Mouse (Mus musculus) cerebellum, postnatal 36 days (tissue): ENCODE data around the gene Ugdh.

Source experiments
- DNase-seq, 2 experiments: peaks; one replicate each; pipeline ENCODE4 v3.0.0; 2021 to 2022; ENCODE audit warnings: mixed read lengths in 2 of 2

Ugdh gene

DNA sequence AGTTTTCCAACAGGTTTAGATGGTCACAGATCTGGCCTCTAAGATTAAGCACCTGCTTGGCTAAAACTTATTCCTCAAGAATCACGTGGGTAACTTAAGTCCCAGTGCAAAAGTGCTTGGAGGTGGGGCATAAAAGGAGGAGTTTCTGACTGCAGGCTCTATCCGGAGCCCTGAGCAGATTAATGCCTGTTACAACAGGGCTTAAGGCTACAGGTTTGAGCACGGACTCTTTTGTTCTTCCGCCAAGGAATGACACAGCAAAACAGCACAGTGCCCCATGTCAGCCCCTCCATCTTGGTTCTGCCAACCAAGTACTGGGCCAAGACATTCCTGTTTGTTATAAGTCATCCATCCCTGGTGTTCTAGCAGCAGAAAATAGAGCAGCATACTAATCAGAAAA lies 7.4 kb downstream of the Ugdh start:
- no peak for DNase-seq

DNA sequence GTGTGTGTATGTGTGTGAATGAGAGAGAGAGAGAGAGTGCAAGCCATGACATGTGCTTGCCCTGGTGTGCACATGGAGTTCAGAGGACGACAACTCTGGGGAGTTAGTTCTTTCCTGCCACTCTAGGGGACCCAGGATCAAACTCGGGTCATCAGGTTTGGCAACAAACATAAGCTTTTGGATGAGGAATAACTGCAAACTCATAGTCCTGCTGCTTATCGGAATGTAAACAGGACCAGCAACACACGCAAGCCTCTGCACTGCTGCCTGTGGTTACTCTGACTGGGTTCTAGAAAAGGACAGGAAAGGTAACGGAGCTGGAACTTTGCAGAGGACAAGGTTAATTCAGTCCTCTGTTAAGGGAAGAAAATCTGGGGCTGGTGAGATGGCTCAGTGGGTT lies 10.5 kb downstream of the Ugdh start:
- DNase-seq, result no peak

DNA sequence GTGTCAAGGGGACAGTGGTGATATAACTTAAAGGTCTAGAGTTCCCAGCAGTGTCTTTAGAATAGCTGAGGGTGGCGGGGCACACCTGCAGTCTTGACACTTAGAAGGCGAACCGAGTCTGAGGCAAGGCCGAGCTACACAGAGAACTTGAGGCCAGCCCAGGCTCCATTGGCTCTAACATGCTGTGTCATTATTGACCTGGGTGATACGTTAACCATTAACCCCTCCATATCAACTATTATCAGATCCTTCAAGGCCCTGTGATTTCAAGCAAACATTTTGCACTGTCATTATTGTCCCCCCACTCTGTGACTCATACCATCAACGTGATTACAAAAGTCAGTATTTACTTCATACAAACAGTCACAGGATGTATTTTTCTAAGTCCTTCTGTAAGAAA lies 11.5 kb downstream of the Ugdh start:
- no peak for DNase-seq

DNA sequence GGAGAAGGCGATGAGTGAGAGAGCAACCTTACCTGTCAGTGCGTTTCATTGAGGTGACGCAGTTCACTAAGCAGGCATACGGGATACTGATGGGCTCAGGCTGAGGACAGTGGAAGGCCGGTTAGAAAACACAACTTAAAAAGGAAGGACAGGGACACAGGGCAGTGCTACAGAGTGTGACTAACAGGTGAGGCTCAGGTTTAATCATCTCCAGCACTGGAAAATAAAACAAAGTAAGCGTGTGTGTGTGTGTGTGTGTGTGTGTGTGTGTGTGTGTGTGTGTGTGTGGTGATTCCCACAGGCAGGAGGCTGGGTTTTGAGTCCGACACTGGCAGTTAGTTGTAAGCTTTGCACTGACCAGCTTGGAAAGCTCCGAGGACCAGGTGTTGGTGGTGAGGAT lies 12.9 kb downstream of the Ugdh start:
- DNase-seq, result no peak

DNA sequence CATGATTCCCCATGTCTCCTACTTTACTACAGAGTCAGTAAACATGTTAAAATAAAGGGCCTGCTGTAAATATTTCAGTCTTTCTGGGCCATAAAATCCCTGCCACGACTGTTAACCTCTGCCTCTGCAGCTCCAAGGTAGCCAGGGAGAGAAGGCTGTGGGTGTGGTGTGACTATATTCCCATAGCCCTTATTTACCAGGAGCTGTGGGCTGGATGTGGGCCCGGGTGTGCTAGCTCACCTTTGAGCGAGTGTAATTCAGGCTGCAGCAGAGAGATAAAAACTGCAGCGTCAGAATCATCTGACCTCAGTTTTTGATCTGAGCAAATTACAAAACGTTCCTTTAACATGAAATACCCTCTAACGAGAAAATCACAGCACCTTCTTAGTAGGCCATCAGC lies 14.9 kb downstream of the Ugdh start:
- DNase-seq, result no peak

DNA sequence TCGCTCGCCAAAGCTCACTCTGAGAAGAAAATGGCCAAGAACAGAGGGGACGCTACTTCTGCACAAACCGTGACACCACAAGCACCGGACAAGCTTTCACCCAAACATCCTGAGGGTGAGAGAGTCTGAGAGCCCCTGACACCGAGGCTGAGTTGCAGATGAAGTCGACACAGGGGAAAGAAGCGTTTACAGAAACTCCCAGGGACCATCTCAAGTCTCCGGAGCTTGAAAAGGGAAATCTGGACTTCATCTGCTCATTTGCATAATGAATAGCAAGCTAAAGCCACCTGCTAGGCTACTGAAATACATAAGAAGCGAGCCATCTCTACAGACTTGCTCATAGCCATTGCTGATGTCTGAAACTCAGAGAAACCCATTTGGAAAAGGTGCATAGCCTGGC lies 16.6 kb downstream of the Ugdh start:
- no peak for DNase-seq

DNA sequence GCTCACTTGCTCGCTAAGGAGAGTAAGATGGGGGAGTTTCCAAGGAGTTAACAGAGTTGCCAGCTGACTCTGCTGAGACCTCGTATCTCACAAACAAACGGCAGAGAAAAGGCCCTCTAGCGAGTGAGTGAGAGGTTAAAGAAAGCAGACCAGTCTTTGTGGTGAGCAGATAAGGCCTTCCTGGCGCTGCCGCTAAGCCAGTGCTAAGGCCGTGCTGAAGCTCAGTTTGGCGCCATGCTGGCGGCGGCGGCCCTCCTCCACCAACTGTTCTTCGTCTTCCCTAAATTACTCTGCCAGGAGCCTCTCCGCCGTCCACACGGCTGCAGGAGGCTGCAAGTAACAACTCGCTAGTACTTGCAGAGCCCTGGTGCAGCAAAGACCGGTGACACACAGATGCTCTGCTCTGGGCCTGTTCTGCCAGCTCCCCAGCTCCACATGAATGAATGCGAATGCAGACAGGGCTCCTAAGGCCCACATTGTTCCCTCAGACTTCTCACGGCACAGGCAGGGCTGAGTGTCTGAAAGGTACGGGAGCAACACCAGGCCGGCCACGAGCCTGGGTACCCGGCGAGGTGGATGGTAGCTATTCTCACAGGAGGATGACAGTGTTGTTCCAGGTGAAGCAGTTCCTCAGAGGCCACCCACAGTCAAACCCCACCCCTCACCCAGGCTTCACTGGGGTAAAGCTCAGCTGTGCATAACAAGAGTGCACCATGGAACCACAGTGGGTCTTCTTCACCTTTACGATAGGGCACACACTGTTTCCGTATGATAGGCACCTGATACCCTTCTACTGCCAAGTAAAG lies 19.9 kb downstream of the Ugdh start:
- peak in 1 of 2 experiments; percentile 14 for DNase-seq

DNA sequence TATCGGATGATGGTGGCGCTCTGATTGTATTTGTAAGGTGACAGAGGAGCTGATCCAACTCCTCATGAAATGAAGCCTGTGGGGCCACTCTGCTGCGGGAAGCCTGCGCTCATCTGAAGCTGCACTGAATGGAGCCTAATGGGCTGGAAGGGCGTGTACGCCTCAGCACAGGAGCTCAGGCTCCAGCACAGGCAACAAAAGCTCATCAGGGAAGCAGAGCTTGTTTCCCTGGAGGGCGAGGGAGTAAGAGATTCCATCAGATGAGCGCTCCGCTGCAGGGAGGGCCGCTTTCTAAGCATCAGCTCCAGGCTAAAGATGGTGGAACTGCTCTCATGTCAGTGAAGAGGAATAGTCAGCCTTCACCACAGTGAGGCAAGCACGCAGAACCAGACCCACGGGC lies 27.8 kb downstream of the Ugdh start:
- DNase-seq, result no peak

DNA sequence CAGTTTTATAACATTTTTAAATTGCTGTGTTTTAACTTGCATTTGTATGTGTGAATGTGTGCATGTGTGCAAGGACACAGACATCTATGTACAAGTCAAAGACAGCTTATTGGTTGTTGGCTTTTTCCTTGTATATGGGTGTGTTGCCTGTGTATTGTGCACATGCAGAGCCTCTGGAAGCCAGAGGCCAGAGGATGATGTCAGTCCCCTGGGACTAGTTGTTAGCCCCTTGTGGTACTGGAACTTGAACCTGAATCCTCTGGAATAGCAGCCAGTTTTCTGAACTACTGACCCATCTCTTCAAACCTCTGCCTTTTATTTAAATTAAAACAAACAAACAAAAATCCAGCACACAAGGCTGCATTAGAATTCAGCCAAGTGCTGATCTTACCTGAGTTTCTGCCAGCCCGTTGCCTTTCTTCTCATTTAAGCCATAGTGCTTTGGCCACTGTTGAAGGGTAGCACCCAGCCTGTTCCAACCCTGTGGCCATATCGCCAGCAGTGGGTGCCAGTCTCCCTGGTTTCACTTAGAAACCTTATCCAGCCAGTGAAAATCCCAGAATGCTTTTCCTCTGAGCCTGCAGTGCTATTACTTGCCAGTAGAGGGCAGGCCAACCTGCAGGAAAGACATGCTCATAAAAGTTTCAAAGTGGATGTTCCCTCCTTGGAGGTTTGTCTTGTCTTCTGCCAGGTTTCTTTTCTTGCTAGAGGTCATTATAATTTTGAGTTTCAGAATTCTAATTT lies 34.3 kb downstream of the Ugdh start:
- peak; percentile 83 to 88 for DNase-seq

DNA sequence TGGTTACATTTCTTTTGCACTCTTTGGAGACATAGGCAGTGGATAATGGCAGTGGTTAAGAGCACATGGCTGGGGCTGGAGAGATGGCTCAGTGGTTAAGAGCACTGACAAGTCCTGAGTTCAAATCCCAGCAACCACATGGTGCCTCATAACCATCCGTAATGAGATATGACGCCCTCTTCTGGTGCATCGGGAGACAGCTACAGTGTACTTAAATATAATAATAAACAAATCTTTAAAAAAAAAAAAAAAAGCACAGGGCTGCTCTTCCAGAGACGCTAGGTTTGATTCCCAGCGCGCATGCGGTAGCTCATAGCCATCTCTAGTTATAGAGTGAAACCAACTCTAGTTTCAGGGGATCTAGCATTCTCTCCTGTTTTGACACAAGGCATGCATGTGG lies 41.3 kb downstream of the Ugdh start:
- no peak for DNase-seq

DNA sequence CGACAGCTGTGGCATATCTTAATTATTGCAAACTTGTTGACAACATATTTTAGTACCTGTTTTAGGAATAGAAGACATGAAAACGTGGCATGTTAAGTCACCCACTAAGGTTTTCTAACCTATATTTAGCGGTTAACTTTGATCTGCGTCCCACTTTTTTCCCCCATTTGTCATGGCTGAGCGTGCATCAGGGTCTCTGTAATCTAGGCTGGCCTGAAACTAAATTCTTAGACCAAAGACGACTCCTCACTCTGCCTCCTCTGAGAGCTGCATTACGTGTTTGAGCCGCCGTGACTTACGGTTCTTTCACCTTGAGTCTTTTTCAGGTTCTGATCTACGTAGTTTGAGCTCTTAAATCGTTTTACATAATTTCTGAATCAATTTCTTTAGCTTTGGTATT lies 44.0 kb downstream of the Ugdh start:
- DNase-seq, result no peak

DNA sequence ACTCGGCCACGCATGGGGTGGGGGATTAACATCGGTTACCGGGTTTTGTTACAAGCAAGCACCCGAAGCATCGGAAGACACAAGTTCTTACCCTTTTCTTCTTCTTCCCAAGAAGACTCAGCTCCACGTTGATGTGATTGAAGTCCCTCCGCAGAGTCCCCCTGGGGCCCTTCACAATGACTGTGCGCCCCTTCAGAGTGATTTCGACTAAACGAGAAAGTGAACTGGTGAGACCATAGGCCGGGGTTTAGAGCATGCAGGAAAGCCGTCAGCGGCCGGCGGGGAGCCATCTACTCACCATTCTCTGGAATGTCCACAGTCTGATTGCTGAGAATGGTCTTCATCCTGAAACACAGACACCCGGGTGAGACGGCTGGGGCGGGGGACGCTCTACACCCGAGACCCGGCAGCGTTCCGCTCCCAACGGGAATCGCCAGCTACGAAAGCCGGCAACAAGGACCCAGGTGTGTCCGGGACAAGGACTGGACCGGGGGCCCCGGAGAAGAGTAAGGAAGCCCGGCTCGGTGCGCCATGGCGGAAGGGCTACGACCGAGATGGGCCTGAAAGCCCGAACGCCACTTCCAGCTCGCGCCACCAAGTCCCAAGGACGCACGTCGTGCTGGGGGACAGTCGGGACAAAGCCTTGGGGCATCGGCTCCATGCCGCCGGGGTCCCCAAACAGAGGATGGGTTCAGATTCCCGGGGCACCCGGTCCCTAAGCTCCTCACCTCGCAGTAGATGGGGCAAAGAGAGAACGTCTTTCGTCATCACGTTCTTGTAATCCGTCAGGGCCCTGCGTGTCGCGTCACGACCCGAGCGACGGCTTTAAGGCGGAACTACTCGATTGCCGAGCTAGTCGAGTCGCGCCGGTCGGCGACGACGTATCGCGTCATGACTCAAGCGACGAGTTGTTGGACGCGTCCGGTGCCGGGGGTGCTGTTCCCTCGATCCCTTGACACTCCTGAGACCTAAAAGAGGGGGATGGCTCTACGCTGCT lies 44.8 kb downstream of the Ugdh start, which contains the start of the genes Rpl9 and Lias:
Rpl9 (minus strand) TSS at position 797 of the 997 bp plus-strand sequence.
Lias (plus strand) TSS at position 850 of the 997 bp plus-strand sequence.
- DNase-seq, result peak; percentile 99 to 100

DNA sequence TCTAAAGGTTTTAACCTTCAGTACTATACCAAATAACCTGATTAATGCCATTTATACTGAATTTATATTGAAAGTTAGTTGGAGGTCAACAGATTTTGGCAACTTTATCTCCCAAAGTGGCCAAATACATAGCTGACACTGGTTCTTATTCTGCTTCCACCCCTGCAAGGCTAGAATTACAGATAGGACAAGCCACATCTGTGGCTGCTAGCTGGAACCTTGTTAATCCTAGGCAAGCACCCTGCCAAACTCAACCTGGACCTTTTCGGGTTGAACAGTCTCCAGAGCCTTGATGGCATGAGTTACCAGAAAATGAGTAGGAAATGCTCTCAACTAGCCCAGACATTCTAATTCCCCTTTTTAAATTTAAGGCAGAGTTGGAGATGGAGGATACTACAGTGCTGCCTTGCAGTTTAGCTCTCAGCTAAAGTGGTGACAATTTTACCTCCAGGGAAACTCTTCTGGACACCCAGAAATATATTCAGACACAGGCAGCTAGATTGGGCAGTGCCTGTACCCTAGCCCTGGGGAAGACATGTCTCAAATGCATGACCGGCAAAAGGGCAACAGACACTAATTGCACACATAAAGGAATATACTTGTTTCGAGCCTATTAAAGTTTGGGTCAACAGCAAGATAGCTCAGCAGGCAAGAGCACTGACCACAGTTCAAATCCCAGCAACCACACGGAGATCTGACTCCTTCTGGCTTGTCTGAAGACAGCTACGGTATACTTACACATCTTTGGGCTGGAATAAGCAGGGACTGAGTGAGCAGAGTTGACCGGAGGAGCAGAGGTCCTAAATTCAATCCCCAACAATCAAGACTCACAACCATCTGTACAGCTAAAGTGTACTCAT lies 48.5 kb downstream of the Ugdh start:
- DNase-seq, result no peak

DNA sequence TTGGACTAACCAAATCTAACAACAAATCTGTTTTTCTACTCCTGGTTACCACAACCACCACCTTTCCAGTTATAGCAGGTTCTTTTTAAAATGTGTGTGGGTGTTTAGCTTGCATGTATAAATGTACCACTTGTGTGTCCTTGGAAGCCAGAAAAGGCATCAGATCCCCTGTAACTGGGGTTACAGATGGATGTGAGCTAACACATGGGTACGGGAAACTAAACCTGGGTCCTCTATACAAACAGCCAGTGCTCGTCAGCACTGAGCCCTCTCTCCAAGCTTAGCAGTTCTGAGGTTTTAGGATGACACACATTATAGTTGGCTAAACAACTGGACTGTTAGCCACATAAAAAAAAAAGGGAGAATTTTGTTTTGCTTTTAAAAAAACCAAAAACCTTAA lies 50.0 kb downstream of the Ugdh start:
- DNase-seq, result no peak

DNA sequence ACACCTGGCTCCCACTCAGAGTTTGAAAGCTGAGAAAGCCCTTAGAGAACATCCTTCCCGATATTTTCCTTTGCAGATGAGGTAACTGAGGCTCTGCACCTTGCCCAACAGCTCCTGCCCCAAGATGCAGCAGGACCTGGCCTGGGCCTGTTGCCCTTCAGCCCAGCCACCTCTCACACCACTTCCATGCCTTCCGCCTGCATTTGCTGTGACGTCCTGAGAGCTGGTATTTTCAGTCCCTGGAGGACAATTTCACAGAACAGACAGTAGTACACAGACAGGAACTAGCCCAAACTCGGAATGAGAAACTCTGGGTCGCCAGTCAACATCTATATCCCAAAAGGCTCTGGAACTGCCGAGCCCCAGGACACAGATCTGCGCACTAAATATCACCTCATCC lies 61.0 kb downstream of the Ugdh start:
- DNase-seq, result no peak

DNA sequence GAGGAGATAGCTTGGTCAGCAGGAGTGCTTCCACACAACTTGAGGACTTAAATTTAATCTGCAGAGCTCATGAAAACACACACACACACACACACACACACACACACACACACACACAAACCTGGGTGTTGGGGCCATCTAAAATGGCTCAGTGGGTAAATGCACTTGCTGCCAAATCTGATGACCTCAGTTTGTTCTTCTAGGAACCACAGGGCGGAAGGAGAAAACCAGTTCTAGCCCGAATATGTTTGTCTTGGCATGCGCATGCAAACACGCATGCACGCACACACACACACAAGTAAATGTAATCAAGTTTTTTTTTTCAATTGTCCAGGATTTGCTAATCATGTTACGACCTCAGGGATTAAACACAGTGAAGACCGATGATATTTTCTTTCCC lies 64.2 kb downstream of the Ugdh start:
- DNase-seq, result no peak

DNA sequence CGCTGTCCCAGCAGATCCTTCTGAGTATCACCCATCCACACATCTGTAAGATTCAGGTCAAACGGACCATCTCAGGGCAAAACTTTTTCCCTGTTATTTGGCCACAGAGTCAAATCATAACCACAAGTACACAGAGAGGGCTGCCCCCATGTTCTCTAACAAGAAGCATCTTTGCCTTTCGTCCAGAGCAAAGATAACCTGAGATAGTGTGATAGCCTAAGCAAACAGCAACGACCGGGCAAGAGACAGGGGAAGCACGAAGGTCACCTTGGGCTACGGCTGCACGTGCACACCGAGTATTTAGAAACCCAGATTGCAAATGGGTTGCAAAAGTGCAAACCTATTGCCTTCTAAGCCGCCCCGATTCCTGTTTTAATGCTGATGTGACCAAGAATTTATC lies 67.9 kb downstream of the Ugdh start:
- no peak for DNase-seq
